Mouse (Mus musculus): ENCODE data around the gene Zbtb12.

- TF ChIP-seq CTCF (IDR thresholded peaks at IDR 0.05; ENCODE audit: low read depth) (no peak), EP300 (IDR thresholded peaks at IDR 0.05; ENCODE audit: low read depth) (no peak)
Measured at GRCm38 (mm10) chr17:34937960-34938505, 58.8 kb downstream of the Zbtb12 start.

Measured in liver, postnatal 0 days (tissue).